Mouse (Mus musculus): ENCODE measurements at regions not wholly inside any gene's neighbourhood (a gene's known extent, or its start where the extent isn't known, plus 50 kb on each side); places are given as distances from the start of the nearest gene placed in this dataset.

- no peak for TF ChIP-seq CHD2 (IDR thresholded peaks at IDR 0.05; ENCODE audit: low read depth, low read length)
- no peak for TF ChIP-seq MAFK (IDR thresholded peaks at IDR 0.05; ENCODE audit: insufficient read depth, low read depth, low read length)
- TF ChIP-seq ZNF384 (IDR thresholded peaks at IDR 0.05; ENCODE audit: low read depth, low read length), result no peak
- TF ChIP-seq HCFC1 (IDR thresholded peaks at IDR 0.05; ENCODE audit: borderline replicate concordance, insufficient read depth, low read length), result no peak
These were observed 765.0 kb downstream of the Cdh9 start for GRCm38 (mm10) chr15:17493561-17493960.

Data from ES-E14 (cell line).